Mouse (Mus musculus): ENCODE measurements at regions not wholly inside any gene's neighbourhood (a gene's known extent, or its start where the extent isn't known, plus 50 kb on each side); places are given as distances from the start of the nearest gene placed in this dataset.

- no peak for ATAC-seq (replicated peaks; ENCODE audit: poor library complexity, severe bottlenecking)
Observed at GRCm38 (mm10) chr2:101490207-101490606, 134.3 kb upstream of the Rag2 start.

DNA sequence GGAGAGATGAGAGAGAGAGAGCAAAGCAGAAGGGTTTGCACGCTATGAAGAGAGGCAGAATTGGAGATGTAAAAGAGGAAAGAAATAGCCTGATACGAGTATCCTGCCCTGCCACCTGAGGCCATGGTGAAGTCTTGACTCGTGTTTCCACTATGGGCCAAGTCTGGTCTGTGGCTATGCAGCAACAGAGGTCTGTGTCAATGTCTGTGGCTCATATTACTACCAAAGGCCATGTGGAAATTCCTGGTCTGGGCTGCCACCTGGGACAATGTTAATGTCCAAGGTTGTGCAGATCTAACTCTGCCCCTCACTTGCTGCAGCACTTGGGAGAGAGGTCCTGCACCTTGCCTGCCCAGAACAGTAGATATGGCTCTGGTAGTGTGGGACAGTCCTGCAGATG is 132.8 kb upstream of the Rag2 start:
- ATAC-seq (replicated peaks; ENCODE audit: poor library complexity, severe bottlenecking): no peak

GRCm38 (mm10) chr2:101508116-101508515 is 116.4 kb upstream of the Rag2 start:
- ATAC-seq (replicated peaks; ENCODE audit: poor library complexity, severe bottlenecking): no peak
